Mouse (Mus musculus): ENCODE data around the gene Wfdc17. TPM values are rescaled to one million over a fixed set of nuclear protein-coding genes. Genes with fewer than 3 reads are reported as not detected.

The Wfdc17 gene
- total and polyA plus RNA-seq, 3 experiments: not detected

- Histone ChIP-seq H3K9me3 (replicated peaks; ENCODE audit: insufficient read depth, low read length) (no peaks in the 10 kb centered on the region), H3K27ac (ENCODE audit: control insufficient read depth, low read depth, low read length) (no peak overlapping the region), H3K9ac (ENCODE audit: control insufficient read depth, low read depth, low read length, poor library complexity, severe bottlenecking) (no peak overlapping the region), H3K36me3 (ENCODE audit: control insufficient read depth in 1 of 2, insufficient read depth in 2 of 2, low read length in 2 of 2) (no peaks in the 10 kb centered on the region), H3K79me2 (ENCODE audit: control insufficient read depth, insufficient read depth, low read length, poor library complexity) (no peaks in the 10 kb centered on the region), H3K4me3 (ENCODE audit: control insufficient read depth in 1 of 2, insufficient read depth in 1 of 2, low read depth in 2 of 2, low read length in 2 of 2) (no peak overlapping the region), H3K4me1 (ENCODE audit: control insufficient read depth in 1 of 2, insufficient read depth in 2 of 2, low read length in 2 of 2) (no peaks in the 10 kb centered on the region), H3K27me3 (ENCODE audit: control insufficient read depth in 1 of 2, insufficient read depth in 2 of 2, low read length in 2 of 2) (peaks cover 15 to 32% of the 10 kb centered on the region in 2 experiments)
- DNase-seq (ENCODE audit: low read depth, low spot score): no peak
- no peak for TF ChIP-seq TAL1 (IDR thresholded peaks at IDR 0.05; ENCODE audit: low read length)
- TF ChIP-seq MAFK (IDR thresholded peaks at IDR 0.05; ENCODE audit: borderline replicate concordance, low read depth, low read length): no peak
- no peak for TF ChIP-seq HCFC1 (IDR thresholded peaks at IDR 0.05; ENCODE audit: low read depth, low read length)
- no peak for TF ChIP-seq ELF1 (IDR thresholded peaks at IDR 0.05; ENCODE audit: low read depth, low read length)
- TF ChIP-seq MEF2A (IDR thresholded peaks at IDR 0.05; ENCODE audit: extremely low read depth, insufficient replicate concordance, low read depth, low read length, poor library complexity, severe bottlenecking): no peak
- TF ChIP-seq TCF12 (IDR thresholded peaks at IDR 0.05; ENCODE audit: low read depth, low read length): no peak
- no peak for TF ChIP-seq UBTF (IDR thresholded peaks at IDR 0.05; ENCODE audit: borderline replicate concordance, insufficient read depth, low read depth, low read length)
- TF ChIP-seq SMC3 (IDR thresholded peaks at IDR 0.05; ENCODE audit: low read depth, low read length): no peak
- TF ChIP-seq NRF1 (IDR thresholded peaks at IDR 0.05; ENCODE audit: insufficient read depth, low read depth, low read length, poor library complexity, severe bottlenecking): no peak
- TF ChIP-seq CTCF (IDR thresholded peaks at IDR 0.05 in 2 of 3, conservative IDR thresholded peaks at IDR 0.05 in 1 of 3; ENCODE audit: control insufficient read depth in 1 of 3, insufficient read depth in 1 of 3, low read depth in 2 of 3, low read length in 3 of 3, poor library complexity in 1 of 3, severe bottlenecking in 1 of 3): no peak
- no peak for TF ChIP-seq MAX (IDR thresholded peaks at IDR 0.05; ENCODE audit: low read length)
- no peak for TF ChIP-seq SIN3A (IDR thresholded peaks at IDR 0.05; ENCODE audit: low read length)
- no peak for TF ChIP-seq MYB (IDR thresholded peaks at IDR 0.05; ENCODE audit: low read depth, low read length)
- no peak for TF ChIP-seq CHD1 (IDR thresholded peaks at IDR 0.05; ENCODE audit: low read depth, low read length)
- no peak for TF ChIP-seq ZMIZ1 (IDR thresholded peaks at IDR 0.05; ENCODE audit: low read depth, low read length)
- no peak for TF ChIP-seq ZKSCAN1 (IDR thresholded peaks at IDR 0.05; ENCODE audit: low read depth, low read length)
- TF ChIP-seq BHLHE40 (IDR thresholded peaks at IDR 0.05; ENCODE audit: borderline replicate concordance, low read depth, low read length): no peak
- no peak for TF ChIP-seq GATA1 (IDR thresholded peaks at IDR 0.05; ENCODE audit: low read depth, low read length)
- no peak for TF ChIP-seq JUND (IDR thresholded peaks at IDR 0.05; ENCODE audit: low read depth, low read length)
- TF ChIP-seq CHD2 (IDR thresholded peaks at IDR 0.05; ENCODE audit: low read length): no peak
Observed at GRCm38 (mm10) chr11:83712671-83713070, 8.9 kb downstream of the Wfdc17 start.

GRCm38 (mm10) chr11:83713925-83714324, 10.1 kb downstream of the Wfdc17 start:
- no peaks in the 10 kb centered on the region for H3K36me3 ChIP-seq (ENCODE audit: control insufficient read depth in 1 of 2, insufficient read depth in 2 of 2, low read length in 2 of 2)
- H3K4me3 ChIP-seq (ENCODE audit: control insufficient read depth in 1 of 2, insufficient read depth in 1 of 2, low read depth in 2 of 2, low read length in 2 of 2): no peak overlapping the region
- H3K9me3 ChIP-seq (replicated peaks; ENCODE audit: insufficient read depth, low read length): no peaks in the 10 kb centered on the region
- no peaks in the 10 kb centered on the region for H3K4me1 ChIP-seq (ENCODE audit: control insufficient read depth in 1 of 2, insufficient read depth in 2 of 2, low read length in 2 of 2)
- H3K27ac ChIP-seq (ENCODE audit: control insufficient read depth, low read depth, low read length): no peak overlapping the region
- no peaks in the 10 kb centered on the region for H3K79me2 ChIP-seq (ENCODE audit: control insufficient read depth, insufficient read depth, low read length, poor library complexity)
- peaks cover 12 to 27% of the 10 kb centered on the region in 2 experiments for H3K27me3 ChIP-seq (ENCODE audit: control insufficient read depth in 1 of 2, insufficient read depth in 2 of 2, low read length in 2 of 2)
- H3K9ac ChIP-seq (ENCODE audit: control insufficient read depth, low read depth, low read length, poor library complexity, severe bottlenecking): no peak overlapping the region
- TF ChIP-seq USF1 (IDR thresholded peaks at IDR 0.05; ENCODE audit: low read depth, low read length) (peak; percentile 67), KAT2A (conservative IDR thresholded peaks at IDR 0.05; ENCODE audit: low read depth, low read length) (no peak), MAX (IDR thresholded peaks at IDR 0.05; ENCODE audit: low read length) (peak; percentile 65), MYC (IDR thresholded peaks at IDR 0.05; ENCODE audit: low read depth, low read length) (peak; percentile 53; the same call in 1 of the 2 replicates), MXI1 (IDR thresholded peaks at IDR 0.05; ENCODE audit: low read depth, low read length) (0 out of 2 replicates have a peak, but pooled peaks have one; percentile 21), RCOR1 (IDR thresholded peaks at IDR 0.05; ENCODE audit: low read depth, low read length) (no peak)
- DNase-seq (ENCODE audit: low read depth, low spot score): peak; percentile 26
